Mouse (Mus musculus): Measurements from ENCODE around the gene Fbxo46. TPM values are rescaled to one million over a fixed set of nuclear protein-coding genes. Genes with fewer than 3 reads are reported as not detected.
"Not testable (repeated sequence)": the region's sequence is repeated elsewhere in the genome, so short reads cannot be mapped to it uniquely, and the experiment has no call there.

Gene Fbxo46
- polyA plus RNA-seq, 1 experiment from 2014 or later = 6.4 TPM

GRCm38 (mm10) chr7:19148875-19149541 lies 29.3 kb downstream of the Fbxo46 start, which contains the start of gene Qpctl:
Qpctl (minus strand) TSS chr7:19149291.
- no peaks in the 10 kb centered on the region for H3K27me3 ChIP-seq (ENCODE audit: control insufficient read depth, insufficient read depth, low read length)
- peak within 1 kb of the TSS; percentile 81 for H3K9ac ChIP-seq (ENCODE audit: low read depth, low read length)
- ATAC-seq (replicated peaks; ENCODE audit: insufficient number of reproducible peaks, low FRiP score, low TSS enrichment) = peak; percentile 96
- H3K4me3 ChIP-seq (ENCODE audit: low read depth, low read length) = peak within 1 kb of the TSS; percentile 70
- H3K36me3 ChIP-seq (ENCODE audit: control insufficient read depth, insufficient read depth, low read length) = peaks cover 20% of the 10 kb centered on the region
- no peaks in the 10 kb centered on the region for H3K9me3 ChIP-seq (replicated peaks; ENCODE audit: control insufficient read depth, low read length)
- H3K27ac ChIP-seq (ENCODE audit: low read depth, low read length) = peak within 1 kb of the TSS; percentile 81
- under 1% methylated on average over 43 of the region's 43 CpGs for WGBS (ENCODE audit: insufficient replicate concordance)
- peak within 1 kb of the TSS; percentile 79 for H3K4me2 ChIP-seq
- peaks cover 14% of the 10 kb centered on the region for H3K4me1 ChIP-seq (ENCODE audit: control insufficient read depth, insufficient read depth, low read length)

- under 1% methylated on average over 24 of the region's 24 CpGs for WGBS (ENCODE audit: insufficient replicate concordance)
- Histone ChIP-seq H3K9ac (ENCODE audit: low read depth, low read length) (peak within 1 kb of the TSS; percentile 81), H3K27ac (ENCODE audit: low read depth, low read length) (peak within 1 kb of the TSS; percentile 81), H3K27me3 (ENCODE audit: control insufficient read depth, insufficient read depth, low read length) (no peaks in the 10 kb centered on the region), H3K36me3 (ENCODE audit: control insufficient read depth, insufficient read depth, low read length) (peaks cover 20% of the 10 kb centered on the region), H3K4me2 (peak within 1 kb of the TSS; percentile 79), H3K4me1 (ENCODE audit: control insufficient read depth, insufficient read depth, low read length) (peaks cover 14% of the 10 kb centered on the region), H3K9me3 (replicated peaks; ENCODE audit: control insufficient read depth, low read length) (no peaks in the 10 kb centered on the region), H3K4me3 (ENCODE audit: low read depth, low read length) (peak within 1 kb of the TSS; percentile 70)
- peak; percentile 89 for ATAC-seq (replicated peaks; ENCODE audit: insufficient number of reproducible peaks, low FRiP score, low TSS enrichment)
Measured at GRCm38 (mm10) chr7:19149626-19150025, 30.0 kb downstream of the Fbxo46 start, which contains the start of gene Snrpd2. Snrpd2 (plus strand) TSS chr7:19149722.

GRCm38 (mm10) chr7:19151121-19151520 lies 31.5 kb downstream of the Fbxo46 start:
- not testable (repeated sequence) for H3K4me3 ChIP-seq (ENCODE audit: low read depth, low read length); H3K4me2 ChIP-seq
- 0 out of 2 replicates have a peak overlapping the region, but pooled peaks have one; percentile 39 for H3K9ac ChIP-seq (ENCODE audit: low read depth, low read length)

GRCm38 (mm10) chr7:19154796-19155195 lies 35.1 kb downstream of the Fbxo46 start:
- no peak overlapping the region for H3K4me3 ChIP-seq (ENCODE audit: low read depth, low read length)
- ATAC-seq (replicated peaks; ENCODE audit: insufficient number of reproducible peaks, low FRiP score, low TSS enrichment) = no peak
- peaks cover 15% of the 10 kb centered on the region for H3K4me1 ChIP-seq (ENCODE audit: control insufficient read depth, insufficient read depth, low read length)
- WGBS (ENCODE audit: insufficient replicate concordance) = 81% methylated on average over 8 of the region's 8 CpGs
- peaks cover 20% of the 10 kb centered on the region for H3K36me3 ChIP-seq (ENCODE audit: control insufficient read depth, insufficient read depth, low read length)
- H3K9ac ChIP-seq (ENCODE audit: low read depth, low read length) = no peak overlapping the region
- H3K27ac ChIP-seq (ENCODE audit: low read depth, low read length) = no peak overlapping the region
- H3K9me3 ChIP-seq (replicated peaks; ENCODE audit: control insufficient read depth, low read length) = no peaks in the 10 kb centered on the region
- peaks cover 11% of the 10 kb centered on the region for H3K27me3 ChIP-seq (ENCODE audit: control insufficient read depth, insufficient read depth, low read length)
- H3K4me2 ChIP-seq = no peak overlapping the region

More at GRCm38 (mm10) chr7:19151121-19151520, 31.5 kb downstream of the Fbxo46 start:
- H3K9me3 ChIP-seq (replicated peaks; ENCODE audit: control insufficient read depth, low read length); H3K27ac ChIP-seq (ENCODE audit: low read depth, low read length); H3K27me3 ChIP-seq (ENCODE audit: control insufficient read depth, insufficient read depth, low read length); ATAC-seq (replicated peaks; ENCODE audit: insufficient number of reproducible peaks, low FRiP score, low TSS enrichment): not testable (repeated sequence)
- 87% methylated on average over 10 of the region's 10 CpGs for WGBS (ENCODE audit: insufficient replicate concordance)
- peaks cover 20% of the 10 kb centered on the region for H3K36me3 ChIP-seq (ENCODE audit: control insufficient read depth, insufficient read depth, low read length)
- peaks cover 14% of the 10 kb centered on the region for H3K4me1 ChIP-seq (ENCODE audit: control insufficient read depth, insufficient read depth, low read length)

GRCm38 (mm10) chr7:19155825-19156475 lies 36.3 kb downstream of the Fbxo46 start:
- no peak overlapping the region for H3K4me3 ChIP-seq (ENCODE audit: low read depth, low read length)
- WGBS (ENCODE audit: insufficient replicate concordance) = 57% methylated on average over 13 of the region's 13 CpGs
- peaks cover 20% of the 10 kb centered on the region for H3K36me3 ChIP-seq (ENCODE audit: control insufficient read depth, insufficient read depth, low read length)
- peaks cover 12% of the 10 kb centered on the region for H3K4me1 ChIP-seq (ENCODE audit: control insufficient read depth, insufficient read depth, low read length)
- H3K9me3 ChIP-seq (replicated peaks; ENCODE audit: control insufficient read depth, low read length) = no peaks in the 10 kb centered on the region
- no peak for ATAC-seq (replicated peaks; ENCODE audit: insufficient number of reproducible peaks, low FRiP score, low TSS enrichment)
- H3K27ac ChIP-seq (ENCODE audit: low read depth, low read length) = no peak overlapping the region
- H3K9ac ChIP-seq (ENCODE audit: low read depth, low read length) = no peak overlapping the region
- H3K4me2 ChIP-seq = no peak overlapping the region
- peaks cover 11% of the 10 kb centered on the region for H3K27me3 ChIP-seq (ENCODE audit: control insufficient read depth, insufficient read depth, low read length)

- no peaks in the 10 kb centered on the region for H3K9me3 ChIP-seq (replicated peaks; ENCODE audit: control insufficient read depth, low read length)
- peak; percentile 49; the same call in 1 of the 2 replicates for ATAC-seq (replicated peaks; ENCODE audit: insufficient number of reproducible peaks, low FRiP score, low TSS enrichment)
- peak overlapping the region; percentile 51 for H3K4me2 ChIP-seq
- H3K4me1 ChIP-seq (ENCODE audit: control insufficient read depth, insufficient read depth, low read length) = peaks cover 12% of the 10 kb centered on the region
- no peak overlapping the region for H3K27ac ChIP-seq (ENCODE audit: low read depth, low read length)
- no peak overlapping the region for H3K9ac ChIP-seq (ENCODE audit: low read depth, low read length)
- H3K27me3 ChIP-seq (ENCODE audit: control insufficient read depth, insufficient read depth, low read length) = peaks cover 12% of the 10 kb centered on the region
- H3K36me3 ChIP-seq (ENCODE audit: control insufficient read depth, insufficient read depth, low read length) = peaks cover 13% of the 10 kb centered on the region
- H3K4me3 ChIP-seq (ENCODE audit: low read depth, low read length) = no peak overlapping the region
- WGBS (ENCODE audit: insufficient replicate concordance) = 6% methylated on average over 30 of the region's 30 CpGs
Measured at GRCm38 (mm10) chr7:19157160-19157800, 37.6 kb downstream of the Fbxo46 start.

GRCm38 (mm10) chr7:19158601-19159000 lies 38.9 kb downstream of the Fbxo46 start:
- H3K4me3 ChIP-seq (ENCODE audit: low read depth, low read length) = no peak overlapping the region
- H3K9me3 ChIP-seq (replicated peaks; ENCODE audit: control insufficient read depth, low read length) = no peaks in the 10 kb centered on the region
- H3K27ac ChIP-seq (ENCODE audit: low read depth, low read length) = no peak overlapping the region
- peaks cover 17% of the 10 kb centered on the region for H3K27me3 ChIP-seq (ENCODE audit: control insufficient read depth, insufficient read depth, low read length)
- H3K9ac ChIP-seq (ENCODE audit: low read depth, low read length) = no peak overlapping the region
- 65% methylated on average over 11 of the region's 11 CpGs for WGBS (ENCODE audit: insufficient replicate concordance)
- no peak for ATAC-seq (replicated peaks; ENCODE audit: insufficient number of reproducible peaks, low FRiP score, low TSS enrichment)
- peaks cover 4% of the 10 kb centered on the region; the same call in 1 of the 2 replicates for H3K36me3 ChIP-seq (ENCODE audit: control insufficient read depth, insufficient read depth, low read length)
- no peak overlapping the region for H3K4me2 ChIP-seq
- H3K4me1 ChIP-seq (ENCODE audit: control insufficient read depth, insufficient read depth, low read length) = peaks cover 13% of the 10 kb centered on the region

GRCm38 (mm10) chr7:19159411-19159810 lies 39.8 kb downstream of the Fbxo46 start:
- 11% methylated on average over 18 of the region's 18 CpGs for WGBS (ENCODE audit: insufficient replicate concordance)
- Histone ChIP-seq H3K27ac (ENCODE audit: low read depth, low read length) (no peak overlapping the region), H3K9me3 (replicated peaks; ENCODE audit: control insufficient read depth, low read length) (no peaks in the 10 kb centered on the region), H3K4me3 (ENCODE audit: low read depth, low read length) (peak overlapping the region; percentile 36), H3K36me3 (ENCODE audit: control insufficient read depth, insufficient read depth, low read length) (no peaks in the 10 kb centered on the region), H3K9ac (ENCODE audit: low read depth, low read length) (no peak overlapping the region), H3K4me1 (ENCODE audit: control insufficient read depth, insufficient read depth, low read length) (peaks cover 20% of the 10 kb centered on the region), H3K4me2 (peak overlapping the region; percentile 75), H3K27me3 (ENCODE audit: control insufficient read depth, insufficient read depth, low read length) (peaks cover 17% of the 10 kb centered on the region)
- no peak for ATAC-seq (replicated peaks; ENCODE audit: insufficient number of reproducible peaks, low FRiP score, low TSS enrichment)
